Mouse (Mus musculus) myocyte (in vitro differentiated cells): ENCODE data around the gene Prkca. TPM values are rescaled to one million over a fixed set of nuclear protein-coding genes. Genes with fewer than 3 reads are reported as not detected.

Experiments used
- H3K27me3 ChIP-seq: one replicate; pipeline ENCODE4 v1.6.1; 2011; ENCODE audit not compliant: control insufficient read depth, insufficient read depth, insufficient read length
- H3K36me3 ChIP-seq: one replicate; pipeline ENCODE4 v1.6.1; 2011; ENCODE audit not compliant: control insufficient read depth, insufficient read depth
- H3K4me2 ChIP-seq: one replicate; pipeline ENCODE4 v1.6.1; 2011; ENCODE audit warnings: low read depth, control low read depth
- H3K4me3 ChIP-seq: one replicate; pipeline ENCODE4 v1.5.1; 2011; ENCODE audit warnings: mild to moderate bottlenecking, control low read depth, moderate library complexity
- H3K79me2 ChIP-seq: one replicate; pipeline ENCODE4 v1.6.1; 2011; ENCODE audit not compliant: control insufficient read depth, insufficient read depth
- H3ac ChIP-seq: one replicate; pipeline ENCODE4 v1.6.1; 2011; ENCODE audit not compliant: control insufficient read depth, insufficient read length
- CEBPB ChIP-seq: IDR thresholded peaks from 2 replicates; pipeline ENCODE4 v1.6.1; 2011; ENCODE audit warnings: mild to moderate bottlenecking, moderate library complexity; ENCODE audit not compliant: poor library complexity, insufficient read depth, severe bottlenecking
- E2F4 ChIP-seq: IDR thresholded peaks from one replicate; pipeline ENCODE4 v1.6.1; 2011; ENCODE audit warnings: mild to moderate bottlenecking, control low read depth, moderate library complexity; ENCODE audit not compliant: insufficient read depth
- MAX ChIP-seq: IDR thresholded peaks from one replicate; pipeline ENCODE4 v1.6.1; 2011; ENCODE audit warnings: low read depth, mild to moderate bottlenecking, control low read depth
- MYOD1 ChIP-seq, 3 experiments: IDR thresholded peaks; one replicate each; pipeline ENCODE4 v1.6.1; 2011; ENCODE audit warnings: control low read depth in 2 of 3, low read depth in 2 of 3, mild to moderate bottlenecking in 2 of 3, moderate library complexity in 1 of 3; ENCODE audit not compliant: insufficient read length in 2 of 3, control insufficient read depth in 1 of 3
- MYOG ChIP-seq, 3 experiments: IDR thresholded peaks; one replicate each; pipeline ENCODE4 v1.6.1; 2011; ENCODE audit warnings: control low read depth in 2 of 3, low read depth in 2 of 3, mild to moderate bottlenecking in 2 of 3; ENCODE audit not compliant: insufficient read length in 2 of 3, control insufficient read depth in 1 of 3, insufficient read depth in 1 of 3
- POLR2A ChIP-seq: IDR thresholded peaks from one replicate; pipeline ENCODE4 v1.6.1; 2011; ENCODE audit warnings: low read depth, mild to moderate bottlenecking, control low read depth, moderate library complexity; ENCODE audit not compliant: insufficient read length
- POLR2AphosphoS2 ChIP-seq: IDR thresholded peaks from one replicate; pipeline ENCODE4 v1.6.1; 2011; ENCODE audit warnings: low read depth, control low read depth; ENCODE audit not compliant: insufficient read length
- REST ChIP-seq: IDR thresholded peaks from one replicate; pipeline ENCODE4 v1.6.1; 2011; ENCODE audit warnings: mild to moderate bottlenecking, control low read depth, moderate library complexity; ENCODE audit not compliant: insufficient read depth, insufficient read length
- SRF ChIP-seq: IDR thresholded peaks from one replicate; pipeline ENCODE4 v1.6.1; 2011; ENCODE audit warnings: low read depth; ENCODE audit not compliant: control insufficient read depth, insufficient read length
- TCF12 ChIP-seq: IDR thresholded peaks from one replicate; pipeline ENCODE4 v1.6.1; 2011; ENCODE audit warnings: mild to moderate bottlenecking, control low read depth; ENCODE audit not compliant: poor library complexity, insufficient read depth, severe bottlenecking
- TCF3 ChIP-seq: IDR thresholded peaks from one replicate; pipeline ENCODE4 v1.6.1; 2011; ENCODE audit warnings: low read depth, control low read depth; ENCODE audit not compliant: insufficient read length
- USF1 ChIP-seq: IDR thresholded peaks from one replicate; pipeline ENCODE4 v1.6.1; 2011; ENCODE audit warnings: low read depth, mild to moderate bottlenecking, control low read depth, moderate library complexity
- polyA plus RNA-seq: library from polyadenylated mRNA; unstranded; fragments of >200 nt; fragmentation: generic; extraction: Trizol; gene quantifications from one replicate; pipeline ENCODE4 v1.2.1, GENCODE M21; 2012; ENCODE audit warnings: missing spikeins

The Prkca gene
- polyA plus RNA-seq, 1 experiment = 15.3 TPM

GRCm38 (mm10) chr11:108061571-108062479 is 281.9 kb downstream of the Prkca start:
- Histone ChIP-seq H3K36me3 (no peaks in the 10 kb centered on the region), H3K27me3 (no peaks in the 10 kb centered on the region), H3K4me2 (no peak overlapping the region), H3K79me2 (no peaks in the 10 kb centered on the region), H3K4me3 (no peak overlapping the region), H3ac (no peak overlapping the region)
- TF ChIP-seq POLR2AphosphoS2 (no peak), MAX (no peak), POLR2A (no peak), USF1 (no peak), MYOG (IDR thresholded peaks at IDR 0.05; ENCODE audit: control insufficient read depth in 1 of 3, insufficient read depth in 1 of 3, insufficient read length in 2 of 3, low read depth in 2 of 3) (no peak), REST (no peak), E2F4 (no peak), CEBPB (no peak), TCF3 (no peak), TCF12 (no peak), SRF (no peak), MYOD1 (IDR thresholded peaks at IDR 0.05; ENCODE audit: control insufficient read depth in 1 of 3, insufficient read length in 2 of 3, low read depth in 2 of 3) (no peak)

GRCm38 (mm10) chr11:108057138-108057537 is 286.6 kb downstream of the Prkca start:
- no peaks in the 10 kb centered on the region for H3K79me2 ChIP-seq
- TF ChIP-seq TCF3 = no peak
- H3K36me3 ChIP-seq = peaks cover 3% of the 10 kb centered on the region
- no peak overlapping the region for H3ac ChIP-seq
- H3K4me2 ChIP-seq = no peak overlapping the region
- no peak overlapping the region for H3K4me3 ChIP-seq
- H3K27me3 ChIP-seq = no peaks in the 10 kb centered on the region

GRCm38 (mm10) chr11:108054647-108055046 is 289.1 kb downstream of the Prkca start:
- Histone ChIP-seq H3ac (no peak overlapping the region), H3K4me2 (no peak overlapping the region), H3K4me3 (no peak overlapping the region), H3K79me2 (no peaks in the 10 kb centered on the region), H3K36me3 (peaks cover 8% of the 10 kb centered on the region), H3K27me3 (no peaks in the 10 kb centered on the region)
- TF ChIP-seq MYOG (IDR thresholded peaks at IDR 0.05; ENCODE audit: control insufficient read depth in 1 of 3, insufficient read depth in 1 of 3, insufficient read length in 2 of 3, low read depth in 2 of 3) = no peak
- TF ChIP-seq TCF12 = no peak
- no peak for TF ChIP-seq SRF
- no peak for TF ChIP-seq MYOD1 (IDR thresholded peaks at IDR 0.05; ENCODE audit: control insufficient read depth in 1 of 3, insufficient read length in 2 of 3, low read depth in 2 of 3)
- no peak for TF ChIP-seq TCF3
- no peak for TF ChIP-seq CEBPB
- no peak for TF ChIP-seq E2F4
- TF ChIP-seq REST = no peak
- TF ChIP-seq USF1 = no peak
- TF ChIP-seq POLR2A = no peak
- TF ChIP-seq MAX = no peak
- TF ChIP-seq POLR2AphosphoS2 = no peak

GRCm38 (mm10) chr11:108053746-108054145 is 290.0 kb downstream of the Prkca start:
- H3ac ChIP-seq = no peak overlapping the region
- no peaks in the 10 kb centered on the region for H3K79me2 ChIP-seq
- H3K4me3 ChIP-seq = no peak overlapping the region
- no peaks in the 10 kb centered on the region for H3K27me3 ChIP-seq
- H3K36me3 ChIP-seq = peaks cover 8% of the 10 kb centered on the region
- H3K4me2 ChIP-seq = no peak overlapping the region
- TF ChIP-seq POLR2A (no peak), USF1 (no peak), E2F4 (no peak), TCF3 (no peak), TCF12 (no peak), CEBPB (no peak), MYOD1 (IDR thresholded peaks at IDR 0.05; ENCODE audit: control insufficient read depth in 1 of 3, insufficient read length in 2 of 3, low read depth in 2 of 3) (no peak), MYOG (IDR thresholded peaks at IDR 0.05; ENCODE audit: control insufficient read depth in 1 of 3, insufficient read depth in 1 of 3, insufficient read length in 2 of 3, low read depth in 2 of 3) (no peak), POLR2AphosphoS2 (no peak), REST (no peak), MAX (no peak), SRF (no peak)

GRCm38 (mm10) chr11:108041669-108042068 is 302.1 kb downstream of the Prkca start:
- Histone ChIP-seq H3K4me2 (no peak overlapping the region), H3K36me3 (no peaks in the 10 kb centered on the region), H3K4me3 (no peak overlapping the region), H3K27me3 (no peaks in the 10 kb centered on the region), H3K79me2 (no peaks in the 10 kb centered on the region), H3ac (no peak overlapping the region)
- TF ChIP-seq REST (no peak), USF1 (no peak), MYOG (IDR thresholded peaks at IDR 0.05; ENCODE audit: control insufficient read depth in 1 of 3, insufficient read depth in 1 of 3, insufficient read length in 2 of 3, low read depth in 2 of 3) (no peak), TCF3 (no peak), POLR2A (no peak), TCF12 (no peak), MYOD1 (IDR thresholded peaks at IDR 0.05; ENCODE audit: control insufficient read depth in 1 of 3, insufficient read length in 2 of 3, low read depth in 2 of 3) (no peak)
